Mouse (Mus musculus) layer of hippocampus, adult 18-20 months (tissue): Measurements from ENCODE around the gene Camk2d. TPM values are rescaled to one million over a fixed set of nuclear protein-coding genes. Genes with fewer than 3 reads are reported as not detected.
A peak's percentile ranks its signal among the peaks of the same experiment; 100 is the strongest.

ENCODE experiments used
- DNase-seq, 2 experiments: peaks; one replicate each; pipeline ENCODE4 v3.0.0; 2022; ENCODE audit warnings: low spot score in 2 of 2
- total RNA-seq, 2 experiments: library from RNA; stranded (reverse); gene quantifications; 2 replicates each; pipeline ENCODE4 v1.2.3; 2021

Gene Camk2d
- total RNA-seq, 2 experiments from 2014 or later, result 42.6 to 48.9 TPM

DNA sequence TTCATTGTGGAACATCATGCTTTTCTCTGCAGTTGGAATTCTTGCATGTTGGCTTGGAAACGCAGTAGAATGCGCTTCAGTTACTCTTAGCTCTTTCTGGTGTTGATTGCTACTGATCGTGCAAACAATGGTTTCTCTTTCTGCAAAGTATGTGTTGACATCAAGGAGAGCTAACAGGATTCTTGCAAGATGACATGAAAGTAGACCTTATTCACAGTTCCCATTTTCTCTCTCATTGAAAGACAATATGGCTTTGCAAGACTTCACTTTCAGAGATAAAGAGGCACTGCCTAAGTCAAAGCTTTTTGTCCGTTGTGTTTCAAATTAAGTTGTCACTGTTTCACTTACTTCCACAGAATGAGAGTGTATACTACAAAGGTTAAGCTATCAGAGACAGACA is 210.0 kb downstream of the Camk2d start:
- DNase-seq, result no peak

DNA sequence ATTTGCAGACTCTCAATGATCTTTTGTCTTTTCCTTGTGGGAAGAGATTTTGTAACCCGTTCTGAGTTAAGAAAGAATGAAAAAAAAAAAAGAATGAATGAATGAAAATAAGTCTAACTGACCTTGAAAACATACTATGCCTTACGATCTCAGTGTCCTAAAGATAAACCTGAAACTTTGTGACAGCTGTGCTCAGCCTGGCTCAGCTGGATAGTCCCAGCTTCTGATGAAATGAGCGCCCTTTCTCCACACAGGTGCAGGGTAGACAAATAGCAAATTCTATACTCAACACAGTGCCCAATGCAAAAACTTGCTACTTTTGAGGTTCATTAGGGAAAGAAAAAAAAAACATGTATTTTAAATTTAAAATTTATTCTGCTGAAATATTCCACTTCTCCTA is 213.8 kb downstream of the Camk2d start:
- DNase-seq, result no peak

DNA sequence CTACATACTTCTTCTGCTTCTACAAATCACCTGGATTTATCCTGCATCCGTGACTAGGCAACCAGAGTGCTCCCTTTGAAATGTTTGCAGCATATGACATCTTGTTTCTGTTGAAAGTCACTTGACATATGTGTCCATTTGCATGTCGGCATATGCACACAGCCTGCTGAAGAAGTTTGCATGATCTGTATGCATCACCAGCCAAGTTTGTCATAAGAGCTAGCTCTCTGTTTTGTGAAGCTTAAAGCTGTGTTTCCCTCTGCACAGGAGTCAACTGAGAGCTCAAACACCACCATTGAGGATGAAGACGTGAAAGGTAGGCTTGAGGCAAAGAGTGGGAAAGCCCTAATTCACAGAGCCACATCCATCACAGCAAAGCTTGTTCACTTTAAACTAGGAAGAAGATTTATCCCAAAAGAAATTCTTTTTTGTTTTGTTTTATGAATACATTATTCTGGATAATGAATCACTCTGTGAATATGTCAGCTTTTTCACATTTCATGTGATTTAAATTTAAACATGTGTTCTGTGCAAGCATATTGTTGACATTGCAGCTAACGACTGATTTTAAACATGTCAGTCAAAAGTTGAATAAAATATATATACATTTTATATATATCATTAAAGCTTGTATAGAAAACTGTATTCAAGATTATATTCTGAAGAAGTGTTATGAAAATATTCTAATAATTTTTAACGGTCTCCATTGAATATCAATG is 214.4 kb downstream of the Camk2d start:
- DNase-seq, result peak in 1 of 2 experiments; percentile 11

- DNase-seq, result peak in 1 of 2 experiments; percentile 9
These were observed 215.5 kb downstream of the Camk2d start for GRCm38 (mm10) chr3:126811646-126812045.

GRCm38 (mm10) chr3:126822374-126822773 is 226.3 kb downstream of the Camk2d start:
- no peak for DNase-seq

- DNase-seq, result no peak
These were observed 228.8 kb downstream of the Camk2d start for GRCm38 (mm10) chr3:126824930-126825329.

- no peak for DNase-seq
These were observed 230.1 kb downstream of the Camk2d start for GRCm38 (mm10) chr3:126826172-126826571.

GRCm38 (mm10) chr3:126827900-126828299 is 231.8 kb downstream of the Camk2d start:
- no peak for DNase-seq

GRCm38 (mm10) chr3:126829817-126830216 is 233.7 kb downstream of the Camk2d start:
- no peak for DNase-seq

DNA sequence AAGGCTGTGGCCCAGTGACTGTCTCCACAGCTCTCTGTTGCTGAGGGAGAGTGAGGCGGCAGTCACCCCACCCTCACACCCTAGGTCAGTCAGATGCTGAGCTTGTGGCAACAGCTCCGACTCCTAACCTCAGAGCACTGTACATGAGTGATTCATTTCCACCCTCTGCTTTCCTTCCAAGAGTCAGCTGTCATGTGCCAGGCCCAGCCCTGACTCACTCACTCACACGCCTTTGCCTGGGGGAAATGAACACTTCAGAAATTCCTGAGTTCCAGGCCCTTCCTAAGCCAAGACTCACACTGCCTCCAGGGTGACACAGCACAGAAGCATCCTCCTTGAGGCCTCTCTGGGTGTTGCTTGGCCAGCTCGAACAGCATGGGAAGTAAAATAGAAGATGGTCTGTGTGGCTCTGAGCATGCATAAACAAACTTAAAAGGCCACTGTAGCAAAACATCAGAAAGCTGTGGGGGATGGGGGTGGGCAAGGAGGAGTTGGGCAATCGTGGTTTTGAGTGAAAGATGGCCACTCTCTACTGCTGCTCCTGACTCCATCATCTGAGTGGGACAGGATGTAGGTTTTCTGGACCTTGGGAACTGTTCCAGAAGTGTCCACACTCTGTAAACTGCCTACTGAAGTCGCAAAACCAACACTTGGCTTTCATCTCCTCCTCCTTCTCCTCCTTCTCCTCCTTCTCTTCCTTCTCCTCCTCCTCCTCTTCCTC is 235.5 kb downstream of the Camk2d start:
- DNase-seq, result peak in 1 of 2 experiments; percentile 6

DNA sequence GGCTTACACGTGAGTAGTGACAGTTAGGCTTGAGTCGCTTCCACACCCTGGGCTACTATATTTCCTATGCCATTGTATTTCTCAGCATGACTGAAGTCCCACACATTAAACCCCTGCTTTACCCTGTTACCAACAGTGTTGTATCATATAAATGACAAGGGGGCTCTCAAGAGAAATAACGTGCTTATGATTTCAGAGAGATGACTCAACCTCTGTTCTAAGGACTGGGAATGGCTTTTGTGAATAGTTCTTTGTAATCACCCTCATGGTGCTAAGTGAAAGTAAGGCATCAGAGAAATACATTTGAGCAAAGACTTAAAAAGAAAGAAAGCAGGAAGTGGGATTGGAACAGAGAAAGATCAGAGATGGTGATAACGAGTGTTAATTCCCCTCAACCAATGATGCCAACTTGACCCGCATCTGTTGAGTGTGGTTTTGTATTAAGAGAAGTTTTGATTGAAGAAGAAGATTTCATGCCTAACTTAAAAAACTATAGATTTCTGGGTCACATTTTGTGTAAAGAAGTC is 238.6 kb downstream of the Camk2d start:
- DNase-seq, result no peak

GRCm38 (mm10) chr3:126842780-126843179 is 246.7 kb downstream of the Camk2d start:
- no peak for DNase-seq

DNA sequence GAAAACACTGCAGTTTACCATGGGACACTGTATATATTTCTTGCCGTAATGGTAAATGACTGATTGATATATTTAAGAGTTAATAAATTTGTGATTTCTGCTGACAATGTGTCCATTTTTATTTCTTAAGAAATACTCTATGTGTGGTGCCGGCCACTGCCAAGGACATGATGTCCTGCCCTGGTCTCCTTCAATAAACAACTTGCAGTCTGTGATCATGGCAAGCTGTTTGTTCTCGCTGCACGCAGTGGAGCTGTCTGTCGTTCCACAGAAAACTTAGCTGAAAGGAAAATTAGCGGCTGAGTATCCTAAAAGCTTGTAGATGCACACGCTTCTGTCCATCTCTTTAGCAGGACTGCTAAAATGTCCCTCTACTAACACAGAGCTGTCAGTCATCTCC is 248.7 kb downstream of the Camk2d start:
- no peak for DNase-seq

- DNase-seq, result peak; percentile 8 to 19
These were observed 252.0 kb downstream of the Camk2d start for GRCm38 (mm10) chr3:126848081-126848480.

GRCm38 (mm10) chr3:126860442-126860841 is 264.3 kb downstream of the Camk2d start:
- no peak for DNase-seq

DNA sequence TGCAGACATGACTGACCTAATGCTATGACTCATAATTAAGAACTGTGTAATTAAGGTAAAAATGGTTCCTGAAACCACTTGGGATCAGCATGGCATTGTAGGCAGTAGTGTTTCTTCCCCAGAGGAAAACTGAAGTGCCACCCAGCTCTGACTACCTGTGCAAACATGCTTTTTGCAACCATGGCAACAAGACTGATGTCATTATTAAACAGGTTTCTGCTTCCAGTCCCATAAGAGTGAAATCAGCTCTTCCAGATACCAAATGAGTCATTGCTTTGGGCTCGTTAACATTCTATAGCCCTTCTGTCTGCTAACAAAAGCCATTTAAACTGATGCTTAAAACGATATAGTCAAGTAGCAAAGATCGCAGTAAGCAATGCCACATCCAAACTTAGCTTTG is 273.5 kb downstream of the Camk2d start:
- no peak for DNase-seq

DNA sequence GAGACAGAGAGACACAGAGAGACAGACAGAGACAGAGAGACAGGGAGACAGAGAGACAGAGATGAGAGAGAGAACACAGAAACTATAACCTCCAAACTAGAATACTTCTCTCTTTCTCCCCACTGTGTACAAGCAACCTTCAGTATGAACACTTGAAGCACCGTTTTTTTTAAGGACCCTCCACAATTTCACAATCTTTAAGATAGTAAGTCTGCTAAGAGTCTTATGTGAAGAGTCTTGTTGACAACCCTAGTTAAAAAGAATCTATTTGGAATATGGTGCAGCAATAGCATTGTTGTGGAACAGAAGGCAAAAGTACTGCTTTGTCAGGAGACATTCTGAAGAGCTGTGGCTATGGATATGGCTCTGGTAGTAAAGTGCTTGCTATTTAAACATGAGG is 274.6 kb downstream of the Camk2d start:
- no peak for DNase-seq

GRCm38 (mm10) chr3:126878233-126878632 is 282.1 kb downstream of the Camk2d start:
- DNase-seq, result no peak

GRCm38 (mm10) chr3:126886090-126886489 is 290.0 kb downstream of the Camk2d start:
- no peak for DNase-seq

- DNase-seq, result no peak
These were observed 290.5 kb downstream of the Camk2d start for GRCm38 (mm10) chr3:126886644-126887043.
